Mouse (Mus musculus) embryo, embryonic 10.5 days (tissue): Measurements from ENCODE around the gene Dlx2.

Source experiments
- DNase-seq: peaks from one replicate; pipeline ENCODE4 v3.0.0-alpha.2; 2015; ENCODE audit warnings: low spot score

The Dlx2 gene

DNA sequence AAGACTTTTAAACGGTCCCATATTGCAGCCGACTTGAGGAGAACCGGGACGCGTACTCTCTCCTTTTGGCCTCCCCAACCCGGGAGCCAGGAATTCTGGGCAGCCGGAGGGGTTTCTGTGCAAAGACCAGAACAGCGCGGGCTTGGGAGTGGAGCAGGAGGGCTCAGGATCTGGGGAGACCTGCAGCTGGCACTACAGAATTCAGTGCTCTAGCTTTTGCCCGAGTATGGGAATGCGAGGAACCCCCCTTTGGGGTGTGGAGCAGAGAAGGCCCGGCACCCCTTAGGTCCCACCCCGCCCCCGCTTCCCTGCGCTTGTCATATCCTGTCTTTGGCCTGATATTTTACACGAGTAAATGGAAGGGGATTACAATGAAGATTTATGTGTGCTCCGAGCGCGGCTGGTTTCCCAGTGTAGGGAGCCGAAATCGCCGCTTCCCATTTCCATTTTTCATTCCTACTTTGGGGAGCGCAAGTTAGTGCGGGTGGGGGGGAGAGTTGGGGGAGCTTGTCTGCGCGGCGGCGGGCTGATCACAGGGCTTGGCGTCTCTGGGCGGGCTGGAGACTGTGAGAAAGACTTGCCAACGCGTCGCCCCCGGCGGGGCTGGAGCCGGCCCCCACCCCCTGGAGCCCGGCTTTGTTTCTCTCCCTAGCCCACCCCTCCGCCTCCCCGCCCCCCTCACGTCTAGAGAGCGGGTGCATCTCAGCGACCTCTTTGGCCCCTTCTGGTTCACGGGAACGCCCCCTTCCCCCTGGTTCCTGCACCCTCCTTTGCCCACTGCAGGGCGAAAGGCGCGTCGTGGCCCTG, 5.7 kb downstream of the Dlx2 start:
- peak; percentile 59 for DNase-seq

GRCm38 (mm10) chr2:71534242-71535052, 12.1 kb downstream of the Dlx2 start:
- peak; percentile 57 for DNase-seq

DNA sequence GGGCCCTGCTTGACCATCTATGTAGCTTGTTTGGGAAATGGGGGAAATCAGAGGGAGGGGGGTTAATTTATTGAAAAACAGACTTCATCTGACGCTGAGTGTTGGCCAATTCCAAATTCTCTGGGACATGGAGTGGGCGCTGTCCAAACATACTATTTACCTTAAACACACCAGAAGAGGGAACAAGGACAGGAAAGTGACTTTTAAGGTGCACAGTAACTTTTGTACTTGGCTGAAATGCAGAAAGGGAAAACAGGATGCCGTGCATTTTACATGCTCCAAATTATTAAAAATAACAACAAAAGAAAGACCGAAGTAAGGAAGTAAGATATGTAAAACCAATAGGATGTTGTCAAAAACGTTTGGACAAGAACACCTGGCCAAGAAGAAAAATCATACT, 13.5 kb downstream of the Dlx2 start:
- peak; percentile 53 for DNase-seq

DNA sequence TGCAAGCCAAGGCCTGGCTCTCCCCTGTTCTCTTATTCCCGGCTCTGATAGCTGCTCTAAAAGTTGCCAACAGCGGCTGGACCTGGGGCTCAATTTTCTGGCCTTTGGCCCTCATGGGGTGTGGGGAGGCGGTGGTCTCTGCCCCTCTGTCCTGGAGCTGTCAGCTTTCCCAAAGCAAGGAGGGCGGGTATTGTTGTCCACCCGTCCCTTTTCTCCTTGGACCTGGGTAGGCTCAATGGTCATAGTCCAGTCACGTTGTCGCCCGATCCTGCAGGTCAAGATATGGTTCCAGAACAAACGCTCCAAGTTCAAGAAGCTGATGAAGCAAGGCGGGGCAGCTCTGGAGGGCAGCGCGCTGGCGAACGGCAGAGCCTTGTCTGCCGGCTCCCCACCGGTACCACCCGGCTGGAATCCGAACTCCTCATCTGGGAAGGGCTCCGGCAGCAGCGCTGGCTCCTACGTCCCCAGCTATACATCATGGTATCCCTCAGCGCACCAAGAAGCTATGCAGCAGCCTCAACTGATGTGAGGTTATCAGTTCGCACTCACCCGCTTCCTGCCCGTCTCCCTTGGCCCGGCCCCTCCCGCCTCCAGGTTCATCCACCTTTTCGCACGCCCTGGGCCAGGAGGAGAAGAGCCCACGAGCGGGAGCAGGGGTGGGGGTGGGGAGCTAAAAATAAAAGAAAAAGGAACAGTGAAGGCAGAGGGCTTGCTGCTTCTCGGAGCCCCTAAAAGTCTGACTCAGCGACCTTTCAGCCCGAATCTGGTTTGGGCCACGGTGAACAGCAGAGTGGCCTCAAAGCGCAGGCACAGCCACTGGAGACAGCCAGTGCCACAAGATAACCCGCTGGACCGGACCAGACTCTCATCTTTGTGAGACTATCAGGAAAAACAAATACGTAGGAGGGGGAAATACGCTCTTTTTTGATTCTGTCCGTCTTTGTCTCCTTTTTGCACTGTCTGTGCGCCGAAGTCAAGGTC, 14.3 kb downstream of the Dlx2 start:
- peak; percentile 52 for DNase-seq

DNA sequence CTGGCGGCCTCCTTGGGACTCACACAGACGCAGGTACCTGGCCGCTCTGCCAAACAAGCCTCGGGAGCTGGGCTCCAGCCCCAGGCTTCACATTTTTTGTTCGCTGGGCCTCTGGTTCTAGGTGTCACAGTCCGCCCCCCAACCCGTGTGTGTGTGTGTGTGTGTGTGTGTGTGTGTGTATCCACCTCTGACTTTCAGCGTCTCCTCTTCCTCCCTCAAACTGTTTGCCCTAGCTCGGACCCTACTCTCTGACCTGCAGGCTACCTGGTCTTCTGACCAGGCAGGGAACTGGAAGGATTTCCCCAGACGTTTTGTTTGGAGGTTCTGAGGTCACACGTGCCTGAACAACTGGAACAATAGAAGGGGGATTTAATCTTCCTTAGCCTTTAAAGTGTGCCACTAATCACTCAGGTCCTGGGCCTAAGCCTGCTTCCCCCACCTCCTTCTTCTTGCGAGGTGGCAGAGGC, 15.4 kb downstream of the Dlx2 start:
- peak; percentile 55 for DNase-seq

DNA sequence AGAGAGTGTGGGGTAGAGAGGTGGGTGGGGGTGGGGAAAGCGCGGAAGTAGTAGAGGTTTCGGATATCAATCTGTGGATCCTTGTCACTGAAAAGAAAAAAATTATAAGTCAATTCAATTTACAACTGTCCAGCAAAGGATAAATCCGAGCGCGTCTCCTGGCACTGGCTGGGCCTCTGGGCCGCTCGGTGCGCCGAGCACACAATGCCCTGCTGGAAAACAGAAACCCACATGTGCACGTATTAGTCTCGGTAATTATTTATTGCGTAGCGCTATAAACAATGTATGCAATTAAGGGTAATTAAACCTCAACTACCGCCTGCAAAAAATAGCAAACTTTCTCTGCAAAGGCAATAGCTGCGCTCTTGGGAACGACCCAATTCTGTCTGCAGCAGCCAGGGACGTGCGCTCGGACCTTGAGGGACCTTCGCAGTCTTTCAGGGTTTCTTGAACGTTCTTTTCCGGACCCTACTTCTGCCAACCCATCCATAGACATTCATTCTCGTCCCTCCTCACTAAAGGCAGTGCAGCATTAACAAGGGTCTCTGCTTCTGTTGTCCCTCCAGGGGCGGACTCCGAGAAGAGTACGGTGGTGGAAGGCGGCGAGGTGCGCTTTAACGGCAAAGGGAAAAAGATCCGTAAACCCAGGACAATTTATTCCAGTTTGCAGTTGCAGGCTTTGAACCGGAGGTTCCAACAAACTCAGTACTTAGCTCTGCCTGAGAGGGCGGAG, 16.0 kb downstream of the Dlx2 start:
- peak; percentile 55 for DNase-seq

- DNase-seq, result peak; percentile 95
These were observed 16.8 kb downstream of the Dlx2 start for GRCm38 (mm10) chr2:71529511-71530351.

- no peak for DNase-seq
These were observed 17.6 kb downstream of the Dlx2 start for GRCm38 (mm10) chr2:71528714-71529510.

GRCm38 (mm10) chr2:71528014-71528713, 18.4 kb downstream of the Dlx2 start, which contains the start of gene Dlx1:
Gene Dlx1 (plus strand): TSS chr2:71528113.
- peak; percentile 51 for DNase-seq

GRCm38 (mm10) chr2:71527323-71528013, 19.1 kb downstream of the Dlx2 start:
- DNase-seq, result peak; percentile 49

DNA sequence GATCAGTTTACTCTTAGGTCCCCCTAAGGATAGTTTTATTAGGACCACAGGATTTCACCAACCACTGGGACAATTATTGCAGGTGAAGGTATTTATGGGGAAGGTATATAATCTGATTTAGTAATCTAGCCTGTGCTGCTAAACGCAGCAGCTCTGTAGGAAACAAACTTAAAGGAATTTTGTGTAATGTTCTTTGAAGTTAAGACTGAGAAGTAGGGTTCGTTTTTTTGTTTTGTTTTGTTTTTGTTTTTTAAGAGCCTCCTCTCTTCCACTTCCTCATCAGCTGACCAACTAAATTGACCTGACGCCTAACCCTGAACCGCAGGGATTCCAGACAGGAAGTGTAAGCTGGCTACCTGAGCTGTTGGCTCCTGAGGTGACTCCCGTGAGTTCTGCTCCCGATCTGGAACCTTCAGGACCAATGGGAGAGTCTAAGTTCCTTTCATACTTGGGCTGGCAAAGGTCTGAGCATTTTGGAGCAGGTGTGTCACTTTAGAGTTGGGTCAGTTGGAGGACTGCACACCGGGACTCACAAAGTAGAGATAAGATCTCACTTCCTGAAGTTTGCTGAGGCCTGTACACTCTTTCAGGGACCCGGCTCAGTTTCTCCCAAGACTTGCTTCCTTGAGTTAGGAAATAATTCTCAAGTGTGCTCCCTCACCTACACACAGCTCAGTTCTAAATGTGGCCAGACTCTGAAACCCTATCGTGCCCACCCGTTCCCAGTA, 19.8 kb downstream of the Dlx2 start:
- DNase-seq, result peak; percentile 46

DNA sequence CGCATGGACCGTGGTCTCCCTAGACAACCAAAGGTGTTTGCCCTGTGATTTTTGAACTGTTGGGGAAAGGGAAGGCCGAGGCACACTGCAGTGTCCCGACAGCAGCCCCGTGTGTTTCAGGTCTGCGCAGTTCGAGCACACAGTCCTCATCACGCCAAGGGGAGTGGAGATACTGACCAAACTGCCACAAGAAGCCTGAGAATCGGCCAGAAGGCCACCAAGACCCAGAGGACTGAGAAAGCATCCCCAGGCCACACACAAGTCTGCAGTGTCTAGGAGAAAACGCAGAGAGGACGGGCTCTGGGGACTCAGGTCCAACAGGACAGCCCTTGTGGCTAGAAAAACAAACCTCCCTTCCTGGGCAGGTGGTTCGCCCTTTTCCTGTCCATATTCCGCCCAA, 21.8 kb downstream of the Dlx2 start:
- peak; percentile 28 for DNase-seq

- DNase-seq, result no peak
These were observed 23.1 kb downstream of the Dlx2 start for GRCm38 (mm10) chr2:71523431-71523830.

DNA sequence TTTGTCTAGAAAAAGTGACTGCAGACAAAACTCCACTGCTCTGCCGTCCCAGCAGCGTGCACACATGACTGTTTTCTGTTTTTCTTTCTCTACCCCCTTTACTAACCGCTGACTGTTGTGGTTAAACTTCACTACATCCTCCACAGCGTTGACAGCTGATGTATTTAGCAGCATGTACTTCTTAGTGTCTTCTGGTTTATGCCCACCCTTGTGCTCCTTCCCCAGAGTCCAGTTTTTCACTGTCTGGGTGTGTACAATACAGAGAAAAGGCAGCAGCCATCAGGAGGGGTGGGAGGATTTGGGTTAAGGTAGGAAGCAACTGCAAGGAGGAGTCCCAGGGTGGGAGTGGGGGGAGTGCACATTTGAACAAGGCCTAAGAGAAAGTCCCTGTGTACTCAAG, 23.7 kb downstream of the Dlx2 start:
- no peak for DNase-seq

- peak; percentile 41 for DNase-seq
These were observed 29.0 kb downstream of the Dlx2 start for GRCm38 (mm10) chr2:71517466-71518099.

DNA sequence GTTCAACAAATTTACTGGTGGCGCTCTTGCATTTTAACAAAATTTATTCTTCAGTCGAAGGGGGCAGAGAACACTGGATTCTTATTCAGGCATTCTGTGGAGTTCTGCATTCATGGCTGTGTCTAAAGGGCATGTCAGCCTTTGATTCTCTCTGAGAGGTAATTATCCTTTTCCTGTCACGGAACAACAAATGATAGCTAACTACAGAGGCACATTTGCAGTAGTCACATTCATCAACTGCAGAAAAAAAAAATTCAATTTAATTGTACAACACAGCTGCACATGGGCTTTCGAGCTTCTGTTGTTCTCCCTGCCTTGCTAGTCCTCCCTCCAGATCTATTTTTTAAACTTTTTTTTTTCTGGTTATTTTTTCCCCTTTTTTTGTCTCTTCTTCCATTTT, 29.6 kb downstream of the Dlx2 start:
- peak; percentile 55 for DNase-seq

GRCm38 (mm10) chr2:71512326-71512725, 34.2 kb downstream of the Dlx2 start:
- DNase-seq, result no peak
